Mouse (Mus musculus): ENCODE results near the gene Wdr83.
"Not testable (repeated sequence)": the region's sequence is repeated elsewhere in the genome, so short reads cannot be mapped to it uniquely, and the experiment has no call there.

The Wdr83 gene

GRCm38 (mm10) chr8:85081216-85081555, at the start of gene Wdr83:
Gene Wdr83 (minus strand): TSS chr8:85081306.
- no peak for DNase-seq (ENCODE audit: extremely low spot score, low read depth, low spot score)

- DNase-seq (ENCODE audit: extremely low spot score, low read depth, low spot score): no peak
These were observed 42.6 kb upstream of the Wdr83 start for GRCm38 (mm10) chr8:85123691-85124090.

- DNase-seq (ENCODE audit: extremely low spot score, low read depth, low spot score): no peak
These were observed 41.9 kb upstream of the Wdr83 start, which contains the start of gene Zfp791 for GRCm38 (mm10) chr8:85122995-85123394. Gene Zfp791 (minus strand): TSS chr8:85123095.

- not testable (repeated sequence) for DNase-seq (ENCODE audit: extremely low spot score, low read depth, low spot score)
These were observed 39.1 kb upstream of the Wdr83 start for GRCm38 (mm10) chr8:85120251-85120650.

DNA sequence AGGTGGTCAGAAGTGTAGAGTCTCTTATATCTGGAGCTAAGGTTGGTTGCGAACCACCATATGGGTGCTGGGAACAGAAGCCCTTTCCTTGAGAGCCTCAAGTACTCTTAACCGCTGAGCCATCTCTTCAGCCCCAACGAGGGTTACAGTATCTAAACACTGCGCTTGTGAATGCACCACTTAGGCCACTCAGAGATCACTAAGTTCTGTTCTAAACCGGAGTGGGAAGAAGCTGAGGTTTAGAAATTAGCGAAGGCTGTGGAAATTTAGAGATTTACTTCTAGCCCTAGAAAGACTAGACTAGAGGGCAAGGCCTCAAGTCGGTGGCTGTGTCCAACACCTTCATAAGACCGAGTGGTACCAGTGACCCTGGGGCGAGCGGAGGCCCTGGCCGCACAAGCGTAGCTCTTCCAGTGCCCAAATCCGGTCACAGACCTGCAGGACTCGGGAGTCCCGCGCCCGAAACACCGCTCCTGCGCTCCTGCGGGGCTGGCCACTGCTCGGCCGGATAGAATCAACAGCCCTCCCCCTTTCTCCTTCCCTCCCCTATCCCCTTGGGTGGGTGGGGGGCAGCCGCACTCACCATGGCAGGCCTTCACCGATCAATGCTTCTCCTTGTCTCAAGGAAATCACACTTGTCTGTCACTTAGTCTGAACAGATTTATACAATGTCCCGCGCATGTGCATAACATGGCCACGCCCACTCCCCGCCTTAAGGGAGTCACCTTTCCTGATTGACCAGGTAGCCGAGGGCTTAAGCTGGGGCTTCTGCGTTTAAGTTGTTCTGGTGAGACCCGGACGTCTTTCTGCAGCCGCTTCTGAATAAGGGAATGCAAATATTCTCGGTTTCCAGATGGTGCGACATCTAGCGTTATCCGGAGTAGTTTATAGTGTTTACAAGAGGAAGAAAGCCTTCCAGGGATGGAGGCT, 38.2 kb upstream of the Wdr83 start:
- DNase-seq (ENCODE audit: extremely low spot score, low read depth, low spot score): peak; percentile 58

DNA sequence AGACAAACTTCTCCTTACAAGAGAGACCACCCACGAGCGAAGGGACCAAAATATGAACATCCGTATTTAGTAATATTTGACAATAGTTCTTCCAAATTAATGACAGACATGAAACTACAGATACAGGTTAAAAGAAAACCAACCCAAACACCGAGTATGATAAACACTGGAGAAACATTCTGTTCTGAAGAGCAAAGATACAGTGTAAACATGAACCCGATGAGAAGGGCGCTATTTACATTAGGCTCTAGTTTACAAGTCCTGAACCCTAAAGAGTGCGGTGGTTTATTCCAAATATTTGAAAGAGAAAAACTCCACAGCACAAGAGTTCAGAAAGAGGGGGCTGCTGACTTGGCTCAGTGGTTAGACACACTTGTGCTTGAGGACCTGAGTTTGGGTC, 35.9 kb upstream of the Wdr83 start:
- DNase-seq (ENCODE audit: extremely low spot score, low read depth, low spot score): no peak

DNA sequence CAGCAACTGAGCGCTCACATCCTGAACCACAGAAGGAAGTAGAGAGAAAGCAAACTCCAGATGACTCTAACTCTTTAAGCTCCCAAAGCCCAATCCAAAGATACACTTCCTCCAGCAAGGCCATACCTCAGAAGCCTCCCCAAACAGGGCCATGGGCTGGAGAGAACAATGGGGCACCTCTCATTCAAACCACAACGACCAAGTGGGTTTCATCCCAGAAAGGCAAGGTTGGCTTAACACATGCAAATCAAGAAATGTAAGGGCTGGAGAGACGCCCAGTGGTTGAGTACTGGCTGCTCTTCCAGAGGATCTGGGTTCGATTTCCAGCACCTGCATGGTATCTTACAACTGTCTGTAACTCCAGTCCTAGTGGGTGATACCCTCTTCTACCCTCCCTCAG, 34.4 kb upstream of the Wdr83 start:
- DNase-seq (ENCODE audit: extremely low spot score, low read depth, low spot score): no peak

GRCm38 (mm10) chr8:85113241-85113640, 32.1 kb upstream of the Wdr83 start:
- no peak for DNase-seq (ENCODE audit: extremely low spot score, low read depth, low spot score)

GRCm38 (mm10) chr8:85100076-85100665, 19.1 kb upstream of the Wdr83 start:
- no peak for DNase-seq (ENCODE audit: extremely low spot score, low read depth, low spot score)

DNA sequence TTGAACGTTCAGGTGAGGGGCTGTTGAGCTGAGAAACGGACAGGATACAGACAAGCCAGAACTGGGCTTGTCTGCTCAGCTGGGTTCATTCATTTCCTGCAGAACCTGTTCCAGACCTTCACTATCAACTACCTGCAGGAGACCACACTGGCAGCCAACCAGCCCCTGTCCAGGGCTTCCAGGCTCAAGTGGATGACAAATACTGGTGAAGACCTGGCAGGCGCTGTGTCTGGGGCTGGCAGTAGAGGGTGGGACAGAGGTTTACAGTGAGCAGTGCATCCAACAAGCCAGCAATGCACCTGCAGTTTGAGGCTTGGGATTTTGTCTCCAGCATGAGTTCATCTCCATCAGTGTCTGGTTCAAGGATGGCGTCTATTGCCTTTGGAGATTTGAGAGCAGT, 15.7 kb upstream of the Wdr83 start:
- DNase-seq (ENCODE audit: extremely low spot score, low read depth, low spot score): no peak

DNA sequence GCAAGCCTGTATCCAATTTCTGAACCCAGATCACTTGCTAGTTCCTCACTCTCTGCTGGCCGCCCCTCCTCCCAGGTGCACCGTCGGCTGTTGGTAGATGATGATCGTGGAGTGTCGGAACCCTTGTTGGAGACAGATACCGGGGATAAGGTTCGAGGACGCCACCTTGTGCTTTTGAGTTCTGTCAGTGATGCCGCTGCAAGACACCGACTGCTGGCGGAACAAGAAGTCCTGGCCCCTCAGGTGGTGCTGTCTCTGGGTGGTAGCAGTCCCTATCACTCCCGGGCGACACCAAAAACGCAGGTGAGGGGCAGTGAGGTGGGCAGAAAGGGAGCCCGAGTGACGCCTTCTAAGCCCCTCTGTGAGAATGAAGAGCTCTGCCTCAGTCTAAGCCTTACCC, 15.1 kb upstream of the Wdr83 start:
- no peak for DNase-seq (ENCODE audit: extremely low spot score, low read depth, low spot score)

DNA sequence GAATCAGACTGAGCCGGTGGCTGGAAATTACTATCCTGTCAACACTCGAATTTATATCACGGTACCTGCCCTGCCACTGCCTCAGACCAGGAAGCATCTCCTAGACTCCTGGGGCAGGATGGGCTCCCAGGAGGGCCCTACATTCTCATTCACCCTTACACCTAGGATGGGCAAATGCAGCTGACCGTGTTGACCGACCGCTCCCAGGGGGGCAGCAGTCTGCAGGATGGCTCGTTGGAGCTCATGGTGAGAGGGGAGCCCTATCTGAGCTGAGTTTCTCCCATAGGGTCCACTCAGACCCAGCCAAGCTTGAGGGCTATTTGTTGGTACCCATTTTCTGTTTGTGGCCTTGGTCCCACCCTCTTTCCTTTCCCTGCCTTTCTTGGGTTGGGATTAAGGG, 14.5 kb upstream of the Wdr83 start:
- DNase-seq (ENCODE audit: extremely low spot score, low read depth, low spot score): no peak

DNA sequence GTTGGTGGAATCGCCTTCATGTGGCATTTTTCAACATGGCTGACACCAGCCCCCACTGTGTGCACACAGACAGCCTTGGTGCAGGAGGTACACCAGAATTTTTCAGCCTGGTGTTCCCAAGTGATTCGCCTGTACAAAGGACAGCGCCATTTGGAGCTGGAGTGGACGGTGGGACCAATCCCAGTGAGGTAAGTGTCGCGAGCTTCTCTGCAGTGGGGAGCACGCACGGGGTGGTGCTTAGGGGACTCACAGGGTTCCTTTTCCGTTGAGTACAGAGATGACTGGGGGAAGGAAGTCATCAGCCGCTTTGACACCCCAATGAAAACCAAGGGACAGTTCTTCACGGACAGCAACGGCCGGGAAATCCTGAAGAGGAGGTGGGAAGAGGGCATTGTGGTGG, 13.9 kb upstream of the Wdr83 start:
- DNase-seq (ENCODE audit: extremely low spot score, low read depth, low spot score): no peak

- no peak for DNase-seq (ENCODE audit: extremely low spot score, low read depth, low spot score)
These were observed 10.5 kb upstream of the Wdr83 start for GRCm38 (mm10) chr8:85091526-85092090.

- DNase-seq (ENCODE audit: extremely low spot score, low read depth, low spot score): no peak
These were observed 9.8 kb upstream of the Wdr83 start for GRCm38 (mm10) chr8:85090856-85091255.

DNA sequence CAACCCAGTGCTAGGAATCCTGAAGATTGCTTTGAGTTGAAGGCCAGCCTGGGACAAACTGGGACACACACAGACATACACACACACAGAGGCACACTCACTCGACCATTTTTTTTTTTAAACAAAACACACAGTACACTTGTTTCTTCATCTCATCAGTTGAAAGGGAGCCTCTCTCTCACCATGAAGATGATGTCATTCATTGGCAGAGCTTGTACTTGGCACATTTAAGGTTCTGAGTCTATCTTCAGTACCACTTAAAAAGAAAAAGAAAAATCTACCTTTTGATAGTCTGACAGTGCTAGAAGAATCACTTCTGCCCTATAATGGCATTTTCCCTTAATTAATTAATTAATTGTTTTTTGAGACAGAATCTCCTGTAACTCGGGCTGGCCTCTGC, 7.7 kb upstream of the Wdr83 start:
- DNase-seq (ENCODE audit: extremely low spot score, low read depth, low spot score): no peak

- DNase-seq (ENCODE audit: extremely low spot score, low read depth, low spot score): no peak
These were observed 5.1 kb upstream of the Wdr83 start for GRCm38 (mm10) chr8:85086238-85086637.

DNA sequence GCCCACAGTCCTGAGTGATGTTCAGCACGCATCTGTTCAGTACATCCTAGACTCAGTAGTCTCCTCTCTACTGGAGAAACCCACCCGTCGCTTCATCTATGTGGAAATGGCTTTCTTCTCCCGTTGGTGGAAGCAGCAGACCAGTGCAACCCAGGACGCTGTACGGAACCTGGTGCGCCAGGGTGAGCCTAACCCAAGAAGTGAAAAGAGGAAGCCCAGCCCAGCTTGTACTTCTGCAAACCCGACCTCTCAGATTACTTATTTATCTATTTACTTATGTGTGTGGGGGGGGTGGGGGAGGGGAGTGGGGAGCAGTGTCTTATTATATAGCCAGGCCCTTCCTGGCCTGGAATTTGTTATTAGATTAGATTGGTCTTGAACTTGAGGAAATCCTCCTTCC, 3.5 kb upstream of the Wdr83 start:
- DNase-seq (ENCODE audit: extremely low spot score, low read depth, low spot score): no peak

DNA sequence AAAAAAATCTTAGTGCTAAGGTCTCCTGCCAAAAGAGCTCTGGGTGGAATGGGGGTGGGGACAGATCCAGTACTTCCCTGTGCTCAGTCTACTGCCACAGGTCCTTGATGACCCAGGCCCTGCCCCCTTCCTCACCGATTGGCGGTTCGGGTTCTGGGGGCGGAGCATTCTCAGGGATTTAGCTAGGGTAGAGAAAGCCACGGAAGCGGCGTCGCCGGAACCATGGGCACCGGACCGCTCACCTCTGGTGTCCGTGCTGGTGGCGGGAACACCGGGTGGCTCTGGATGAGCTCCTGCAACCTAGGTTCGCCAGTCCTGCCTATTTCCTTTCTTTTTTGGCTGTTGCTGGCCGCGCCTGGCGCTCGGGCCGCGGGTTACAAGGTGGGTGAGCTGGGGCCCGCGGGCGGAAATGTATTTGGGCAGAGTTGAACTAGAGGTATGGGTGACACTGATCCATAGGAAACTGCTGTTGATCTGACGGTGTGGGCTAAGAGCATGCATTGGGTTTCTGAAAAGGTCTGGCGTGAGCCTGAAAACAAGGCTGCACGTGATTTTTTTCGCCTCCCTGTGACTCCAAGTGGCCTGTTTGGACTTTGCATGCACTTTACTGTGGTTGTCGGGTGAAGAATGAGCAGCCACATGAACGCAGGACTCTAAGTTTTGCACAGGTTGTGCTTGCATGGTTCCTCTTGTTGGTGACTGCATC, 2.2 kb upstream of the Wdr83 start, which contains the start of gene Man2b1:
Gene Man2b1, plus strand, starts transcription at position 163 of the 706 bp plus-strand sequence.
- no peak for DNase-seq (ENCODE audit: extremely low spot score, low read depth, low spot score)

DNA sequence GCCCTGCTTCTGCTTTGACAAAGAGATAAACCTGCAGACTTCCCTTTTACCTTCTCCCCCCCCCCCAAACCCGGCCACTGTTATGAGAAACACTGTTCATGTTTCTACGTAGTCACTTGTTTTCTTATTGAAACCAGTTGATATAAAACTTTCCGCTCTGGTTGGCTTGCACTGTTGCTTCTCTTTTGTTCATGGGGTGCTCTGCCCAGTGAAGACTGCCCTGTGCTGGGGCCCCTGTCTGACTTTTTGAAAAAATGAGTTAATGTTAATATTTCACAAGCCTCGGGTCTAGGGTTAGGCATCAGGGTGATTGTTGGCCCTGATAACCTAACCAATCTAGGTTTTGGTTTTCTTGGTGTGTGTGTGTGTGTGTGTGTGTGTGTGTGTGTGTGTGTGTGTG, 1.1 kb upstream of the Wdr83 start:
- DNase-seq (ENCODE audit: extremely low spot score, low read depth, low spot score): not testable (repeated sequence)

- DNase-seq (ENCODE audit: extremely low spot score, low read depth, low spot score): peak; percentile 82
These were observed 432 bp downstream of the Wdr83 start, which contains the start of gene Wdr83os for GRCm38 (mm10) chr8:85080532-85081215. Gene Wdr83os (plus strand): TSS chr8:85080740.
